Mouse (Mus musculus): ENCODE results near the gene Dcaf17.

The Dcaf17 gene

GRCm38 (mm10) chr2:71055300-71056114 lies at the start of gene Dcaf17, which contains the start of gene Mettl8:
Dcaf17 (plus strand) TSS chr2:71055328.
Mettl8 (minus strand) TSS chr2:71055583.
- DNase-seq (ENCODE audit: low read depth, low spot score) = peak; percentile 90

- no peak for DNase-seq (ENCODE audit: low read depth, low spot score)
Measured at GRCm38 (mm10) chr2:71011816-71012215, 43.3 kb upstream of the Dcaf17 start.

- DNase-seq (ENCODE audit: low read depth, low spot score) = no peak
Measured at GRCm38 (mm10) chr2:71013521-71013920, 41.6 kb upstream of the Dcaf17 start.

GRCm38 (mm10) chr2:71019277-71019676 lies 35.9 kb upstream of the Dcaf17 start:
- no peak for DNase-seq (ENCODE audit: low read depth, low spot score)

GRCm38 (mm10) chr2:71019704-71020375 lies 35.3 kb upstream of the Dcaf17 start:
- no peak for DNase-seq (ENCODE audit: low read depth, low spot score)

GRCm38 (mm10) chr2:71020674-71021073 lies 34.5 kb upstream of the Dcaf17 start:
- no peak for DNase-seq (ENCODE audit: low read depth, low spot score)

- no peak for DNase-seq (ENCODE audit: low read depth, low spot score)
Measured at GRCm38 (mm10) chr2:71022991-71023390, 32.1 kb upstream of the Dcaf17 start.

- no peak for DNase-seq (ENCODE audit: low read depth, low spot score)
Measured at GRCm38 (mm10) chr2:71023986-71024385, 31.1 kb upstream of the Dcaf17 start.

GRCm38 (mm10) chr2:71025576-71026315 lies 29.4 kb upstream of the Dcaf17 start:
- no peak for DNase-seq (ENCODE audit: low read depth, low spot score)

GRCm38 (mm10) chr2:71026787-71027186 lies 28.3 kb upstream of the Dcaf17 start:
- DNase-seq (ENCODE audit: low read depth, low spot score) = peak; percentile 50

- DNase-seq (ENCODE audit: low read depth, low spot score) = no peak
Measured at GRCm38 (mm10) chr2:71027631-71028030, 27.5 kb upstream of the Dcaf17 start.

- DNase-seq (ENCODE audit: low read depth, low spot score) = no peak
Measured at GRCm38 (mm10) chr2:71030663-71031062, 24.5 kb upstream of the Dcaf17 start.

GRCm38 (mm10) chr2:71031973-71032794 lies 22.9 kb upstream of the Dcaf17 start:
- no peak for DNase-seq (ENCODE audit: low read depth, low spot score)

GRCm38 (mm10) chr2:71033014-71033413 lies 22.1 kb upstream of the Dcaf17 start:
- no peak for DNase-seq (ENCODE audit: low read depth, low spot score)

- no peak for DNase-seq (ENCODE audit: low read depth, low spot score)
Measured at GRCm38 (mm10) chr2:71033987-71034386, 21.1 kb upstream of the Dcaf17 start.

GRCm38 (mm10) chr2:71037447-71037846 lies 17.7 kb upstream of the Dcaf17 start:
- DNase-seq (ENCODE audit: low read depth, low spot score) = no peak

- no peak for DNase-seq (ENCODE audit: low read depth, low spot score)
Measured at GRCm38 (mm10) chr2:71039522-71040121, 15.5 kb upstream of the Dcaf17 start.

GRCm38 (mm10) chr2:71046151-71046550 lies 9.0 kb upstream of the Dcaf17 start:
- no peak for DNase-seq (ENCODE audit: low read depth, low spot score)

GRCm38 (mm10) chr2:71046751-71047320 lies 8.3 kb upstream of the Dcaf17 start:
- no peak for DNase-seq (ENCODE audit: low read depth, low spot score)

- peak; percentile 61 for DNase-seq (ENCODE audit: low read depth, low spot score)
Measured at GRCm38 (mm10) chr2:71048896-71049295, 6.2 kb upstream of the Dcaf17 start.

GRCm38 (mm10) chr2:71050511-71050910 lies 4.6 kb upstream of the Dcaf17 start:
- no peak for DNase-seq (ENCODE audit: low read depth, low spot score)

Data from WW6 (cell line).